Mouse (Mus musculus) regulatory T cell (primary cell): ENCODE results near the gene Hps4.

ENCODE experiments used
- in situ Hi-C: fragments of 300-600 bp; cut with MboI, MseI; formaldehyde crosslinking; loops from one replicate; pipeline ENCODE4 v1.15.1; 2025; ENCODE audit warnings: high pct_unique_total_duplicates

Hps4 gene

DNA sequence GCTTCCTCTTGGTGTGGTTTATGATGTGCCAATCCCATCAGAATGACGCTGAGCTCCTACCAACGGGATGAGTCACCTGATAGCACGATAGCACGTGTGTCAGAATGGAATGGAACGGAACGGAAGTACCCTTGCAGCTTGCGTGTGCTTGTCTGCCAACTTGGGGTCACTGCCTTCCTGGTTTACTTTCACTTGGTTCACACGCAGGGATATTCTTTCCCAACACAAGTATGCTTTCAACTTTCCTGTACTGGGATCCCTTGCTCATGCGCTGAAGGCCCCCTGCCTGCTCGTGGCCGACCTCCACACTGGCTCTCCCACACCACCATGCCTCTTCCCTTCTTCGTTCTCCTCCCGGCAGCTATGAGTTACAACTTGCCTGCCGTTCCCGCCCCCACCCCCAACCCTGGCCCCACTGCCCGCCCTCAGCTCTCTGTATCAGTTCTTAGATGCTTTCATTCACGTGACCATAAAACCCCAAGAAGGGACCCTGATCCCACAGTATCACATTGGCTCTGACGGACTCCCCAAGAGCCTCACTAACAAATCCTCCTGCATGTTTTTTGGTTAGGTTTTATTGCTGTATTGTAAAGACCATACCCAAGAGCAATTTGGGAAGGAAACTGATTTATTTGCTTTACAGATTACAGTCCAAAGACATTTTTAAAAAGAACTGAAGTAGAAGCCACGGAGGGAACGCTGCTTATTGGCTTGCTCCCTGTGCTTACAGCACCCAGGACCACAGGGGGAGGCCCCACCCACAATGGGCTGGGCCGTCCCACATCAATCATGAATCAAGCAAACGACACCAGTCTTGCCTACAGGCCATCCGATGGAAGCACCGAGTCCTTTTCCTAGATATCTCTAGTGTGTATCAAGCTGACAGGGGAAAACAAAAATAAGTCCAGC is 18.0 kb upstream of the Hps4 start:
- in situ Hi-C loops, result no loop called here

DNA sequence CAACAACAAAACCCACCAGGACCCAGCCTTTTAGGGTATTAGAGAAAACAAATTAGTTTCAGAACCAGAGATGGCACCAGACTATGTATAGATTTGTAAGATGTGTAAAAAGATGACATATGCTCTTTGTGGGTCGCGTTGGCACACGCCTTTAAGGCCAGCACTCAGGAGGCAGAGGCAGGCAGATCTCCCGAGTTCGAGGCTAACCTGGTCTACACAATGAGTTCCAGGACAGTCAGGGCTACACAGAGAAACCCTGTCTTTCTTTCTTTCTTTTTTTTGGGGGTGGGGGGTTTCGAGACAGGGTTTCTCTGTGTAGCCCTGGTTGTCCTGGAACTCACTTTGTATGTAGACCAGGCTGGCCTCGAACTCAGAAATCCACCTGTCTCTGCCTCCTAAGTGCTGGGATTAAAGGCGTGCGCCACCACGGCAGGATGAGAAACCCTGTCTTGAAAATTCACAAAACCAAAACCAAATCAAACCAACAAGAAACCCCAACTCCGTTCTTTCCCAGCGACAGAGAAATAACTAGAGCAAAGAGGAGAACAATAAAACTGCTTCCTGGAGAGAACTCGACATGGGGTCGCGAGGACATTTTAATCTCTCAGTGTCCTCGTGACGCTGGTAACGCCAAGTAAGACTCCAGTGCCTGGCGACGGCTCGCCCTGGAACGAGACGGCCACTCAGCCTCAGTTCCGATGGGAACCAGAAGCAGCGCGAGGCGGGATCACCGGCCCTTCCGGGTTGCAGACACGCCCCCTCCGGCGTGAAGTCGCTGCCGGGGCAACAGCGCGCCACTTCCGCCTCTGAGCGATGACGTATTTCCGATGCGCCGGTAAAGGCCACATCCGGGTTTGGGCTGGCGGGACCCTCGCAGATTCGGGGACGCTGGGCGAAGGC is 17.1 kb upstream of the Hps4 start, which contains the start of gene Tfip11:
Gene Tfip11, plus strand, starts transcription at position 813 of the 900 bp plus-strand sequence.
- in situ Hi-C loops, result no loop called here

DNA sequence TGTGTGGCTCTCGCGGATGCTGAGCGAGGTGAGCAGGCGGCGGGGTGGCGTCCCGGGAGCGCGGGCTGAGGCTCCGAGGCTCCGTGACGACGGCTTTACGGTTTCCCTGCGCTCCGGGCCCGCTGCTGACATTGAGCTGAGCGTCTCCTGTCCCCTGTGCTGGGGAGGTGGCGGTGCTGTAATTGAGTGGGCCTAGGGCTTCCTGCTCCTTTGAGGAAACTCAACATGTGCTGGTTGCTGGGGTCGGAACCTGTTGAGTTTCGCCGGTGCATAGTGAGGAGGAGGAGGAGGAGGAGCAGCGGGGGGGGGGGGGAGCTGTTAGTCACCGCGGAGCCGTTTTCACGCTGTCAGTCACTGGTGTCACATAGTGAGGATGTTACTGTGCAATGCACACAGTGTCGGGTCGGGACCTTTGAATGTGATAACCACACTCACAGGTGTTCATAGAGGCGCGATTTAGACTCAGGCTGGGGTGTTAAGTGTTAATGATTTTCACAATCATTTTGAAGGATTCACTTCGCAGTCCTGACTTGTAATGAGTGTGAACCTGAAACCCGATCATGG is 16.4 kb upstream of the Hps4 start:
- in situ Hi-C loops, result no loop called here

DNA sequence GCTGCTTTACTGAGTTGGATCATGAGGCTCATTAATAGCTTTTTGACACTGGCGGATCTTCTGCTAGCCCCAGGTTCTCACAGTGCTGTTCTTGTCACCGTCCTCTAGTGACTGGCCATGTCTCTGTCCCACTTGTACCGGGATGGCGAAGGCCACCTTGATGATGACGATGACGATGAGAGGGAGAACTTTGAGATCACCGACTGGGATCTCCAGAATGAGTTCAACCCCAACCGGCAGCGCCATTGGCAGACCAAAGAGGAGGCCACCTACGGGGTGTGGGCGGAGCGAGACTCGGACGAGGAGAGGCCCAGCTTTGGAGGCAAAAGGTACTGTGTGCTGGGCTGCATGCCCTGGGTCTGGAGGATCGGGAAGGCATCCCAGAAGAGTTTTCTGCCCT is 15.0 kb upstream of the Hps4 start:
- in situ Hi-C loops, result no loop called here

DNA sequence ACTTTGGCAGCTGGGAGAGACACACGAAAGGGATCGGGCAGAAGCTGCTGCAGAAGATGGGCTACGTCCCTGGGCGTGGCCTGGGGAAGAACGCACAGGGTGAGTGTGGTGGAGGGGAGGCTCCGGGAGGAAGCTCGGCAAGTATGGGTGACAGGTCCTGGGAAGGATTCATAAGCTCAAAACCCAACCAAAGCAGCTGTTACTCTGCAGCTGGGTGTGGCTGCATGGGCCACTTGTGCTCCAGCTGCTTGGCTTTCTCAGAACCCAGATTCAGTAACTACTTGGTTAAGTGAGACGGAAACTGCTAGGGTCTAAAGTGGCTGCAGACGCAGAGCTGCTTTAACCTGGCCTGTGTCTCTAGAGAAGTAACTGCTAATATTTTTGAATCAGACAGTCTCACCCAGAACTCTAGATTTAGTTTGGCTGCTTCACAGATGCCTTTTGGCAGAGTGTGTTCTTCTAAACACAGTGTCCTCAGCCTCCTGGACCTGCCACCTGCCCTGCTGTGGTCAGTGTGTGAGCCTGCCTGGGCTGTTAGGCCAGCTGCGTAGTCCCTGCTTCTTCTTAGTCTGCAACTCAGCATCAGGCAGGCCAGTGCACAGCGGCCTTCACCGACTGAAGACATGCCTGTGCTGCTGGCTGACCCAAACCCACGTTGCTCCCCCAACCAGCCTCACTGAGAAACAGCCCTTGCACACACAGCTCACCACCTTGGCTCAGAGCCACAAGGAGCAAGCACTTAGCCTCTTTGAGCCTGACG is 12.9 kb upstream of the Hps4 start:
- in situ Hi-C loops, result loop anchor here (10.0 kb wide), 1 partner anchor 1675 kb away; the partner anchor contains the start of genes Ddx51 and Noc4l

DNA sequence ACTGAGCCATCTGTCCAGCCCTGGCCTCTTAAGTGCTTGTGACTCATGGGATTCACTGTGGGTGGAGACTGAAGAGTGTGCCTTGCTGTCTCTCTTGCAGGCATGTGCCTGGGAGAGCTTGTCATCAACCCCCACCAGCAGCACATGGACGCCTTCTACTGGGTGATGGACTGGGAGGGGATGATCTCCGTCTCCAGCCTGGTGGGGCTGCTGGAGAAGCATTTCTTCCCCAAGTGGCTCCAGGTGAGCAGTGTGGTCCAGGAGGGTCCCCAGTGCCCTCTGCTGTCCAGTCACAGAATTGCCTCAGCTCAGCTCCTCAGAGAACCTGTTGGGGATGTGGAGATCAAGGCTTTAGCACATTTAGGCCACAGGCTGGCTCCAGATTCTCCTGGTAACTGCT is 7.4 kb upstream of the Hps4 start:
- in situ Hi-C loops, result loop anchor here (5.0 to 10.0 kb wide), 2 partner anchors 93 to 1681 kb away; partner anchors contain the start of genes Ddx51 and Noc4l

DNA sequence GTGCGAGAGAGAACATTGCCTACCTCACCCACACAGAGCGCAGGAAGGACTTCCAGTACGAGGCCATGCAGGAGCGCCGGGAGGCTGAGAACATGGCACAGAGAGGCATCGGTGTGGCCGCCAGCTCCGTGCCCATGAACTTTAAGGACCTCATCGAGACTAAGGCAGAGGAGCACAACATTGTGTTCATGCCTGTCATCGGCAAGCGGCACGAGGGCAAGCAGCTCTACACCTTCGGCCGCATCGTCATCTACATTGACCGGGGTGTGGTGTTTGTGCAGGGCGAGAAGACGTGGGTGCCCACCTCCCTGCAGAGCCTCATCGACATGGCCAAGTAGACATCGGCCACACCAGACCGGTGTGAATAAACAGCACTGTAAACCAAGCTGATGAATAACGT is 5.9 kb upstream of the Hps4 start:
- in situ Hi-C loops, result loop anchor here (5.0 to 10.0 kb wide), 2 partner anchors 95 to 1682 kb away; partner anchors contain the start of genes Ddx51 and Noc4l

DNA sequence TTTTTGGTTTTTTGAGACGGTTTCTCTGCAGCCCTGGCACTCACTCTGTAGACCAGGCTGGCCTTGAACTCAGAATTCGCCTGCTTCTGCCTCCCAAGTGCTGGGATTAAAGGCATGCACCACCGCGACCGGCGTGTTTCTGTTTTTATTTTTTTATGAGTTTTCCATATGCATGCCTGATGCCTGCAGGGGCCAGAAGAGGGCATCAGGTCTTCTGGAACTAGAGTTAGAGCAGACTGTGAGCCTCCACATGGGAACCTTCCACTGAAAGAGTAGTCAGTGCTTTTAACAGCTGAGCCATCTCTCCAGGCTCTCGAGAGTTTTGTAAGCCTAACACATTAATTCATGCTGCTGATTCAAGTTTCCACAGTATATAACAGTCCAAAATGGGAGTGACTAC is 3.7 kb upstream of the Hps4 start:
- in situ Hi-C loops, result loop anchor here (5.0 to 10.0 kb wide), 2 partner anchors 97 to 1684 kb away; partner anchors contain the start of genes Ddx51 and Noc4l

DNA sequence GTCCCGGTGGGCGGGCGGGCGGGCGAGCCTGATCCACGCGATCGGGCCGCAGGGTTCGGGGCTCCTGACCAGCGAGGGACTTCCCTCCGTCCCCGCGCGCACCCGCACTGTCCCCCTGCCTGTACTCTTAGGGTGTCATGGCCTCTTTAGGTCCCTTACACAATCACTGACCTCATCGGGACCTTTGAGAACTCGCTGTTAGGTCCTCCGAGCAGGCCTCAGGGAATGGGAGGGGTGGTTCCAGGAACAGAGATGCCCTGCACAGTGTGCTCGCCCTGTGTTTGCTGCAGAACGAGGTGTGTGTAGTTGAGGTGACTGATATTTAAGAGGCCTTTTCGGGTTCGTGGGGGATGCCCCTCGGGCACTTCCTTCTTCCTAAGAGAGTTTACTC is 317 bp downstream of the Hps4 start:
- in situ Hi-C loops, result loop anchor here (10.0 kb wide), 2 partner anchors 792 to 1422 kb away; no protein-coding TSS in a partner anchor

DNA sequence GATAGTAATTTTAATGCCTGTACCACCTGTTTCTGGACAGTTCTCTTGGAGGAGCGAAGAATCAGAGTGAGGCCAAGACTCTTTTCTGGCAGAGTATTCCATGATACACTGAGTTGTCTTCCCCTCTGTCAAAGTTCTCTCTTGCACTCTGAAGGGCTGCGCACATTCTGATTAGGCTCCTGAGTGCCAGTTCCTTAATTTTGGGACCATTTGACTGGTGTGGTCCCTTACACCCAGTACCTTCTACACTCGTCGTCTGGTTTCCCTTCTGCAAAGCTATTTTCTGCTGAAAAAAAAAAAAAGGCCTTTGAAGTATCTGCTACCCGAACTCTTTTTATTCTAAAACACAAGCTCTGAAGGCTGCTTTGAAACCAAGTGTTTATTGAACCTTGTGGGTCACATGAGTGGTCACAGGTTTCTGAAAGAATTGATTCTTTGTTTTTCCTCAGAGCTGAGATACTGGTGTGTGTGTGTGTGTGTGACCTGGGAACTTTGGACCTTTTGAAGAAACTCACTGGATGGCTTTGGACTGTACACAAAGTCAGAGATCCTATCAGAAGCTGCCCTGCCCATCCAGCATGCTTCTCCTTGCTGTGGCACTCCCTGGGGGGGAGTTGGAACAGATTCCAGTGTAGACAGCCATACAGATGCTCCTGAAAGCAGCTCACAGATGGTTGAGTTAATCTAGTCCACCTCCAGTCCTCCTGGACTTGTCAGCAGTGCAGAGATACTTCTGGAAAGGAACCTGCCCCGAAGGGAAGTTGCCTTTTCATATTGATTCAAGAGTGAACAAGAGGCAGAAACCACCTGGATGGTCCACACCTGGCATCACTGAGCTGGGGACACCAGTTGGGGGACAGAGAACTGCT is 1.4 kb downstream of the Hps4 start:
- in situ Hi-C loops, result loop anchor here (10.0 kb wide), 2 partner anchors 790 to 1420 kb away; no protein-coding TSS in a partner anchor

DNA sequence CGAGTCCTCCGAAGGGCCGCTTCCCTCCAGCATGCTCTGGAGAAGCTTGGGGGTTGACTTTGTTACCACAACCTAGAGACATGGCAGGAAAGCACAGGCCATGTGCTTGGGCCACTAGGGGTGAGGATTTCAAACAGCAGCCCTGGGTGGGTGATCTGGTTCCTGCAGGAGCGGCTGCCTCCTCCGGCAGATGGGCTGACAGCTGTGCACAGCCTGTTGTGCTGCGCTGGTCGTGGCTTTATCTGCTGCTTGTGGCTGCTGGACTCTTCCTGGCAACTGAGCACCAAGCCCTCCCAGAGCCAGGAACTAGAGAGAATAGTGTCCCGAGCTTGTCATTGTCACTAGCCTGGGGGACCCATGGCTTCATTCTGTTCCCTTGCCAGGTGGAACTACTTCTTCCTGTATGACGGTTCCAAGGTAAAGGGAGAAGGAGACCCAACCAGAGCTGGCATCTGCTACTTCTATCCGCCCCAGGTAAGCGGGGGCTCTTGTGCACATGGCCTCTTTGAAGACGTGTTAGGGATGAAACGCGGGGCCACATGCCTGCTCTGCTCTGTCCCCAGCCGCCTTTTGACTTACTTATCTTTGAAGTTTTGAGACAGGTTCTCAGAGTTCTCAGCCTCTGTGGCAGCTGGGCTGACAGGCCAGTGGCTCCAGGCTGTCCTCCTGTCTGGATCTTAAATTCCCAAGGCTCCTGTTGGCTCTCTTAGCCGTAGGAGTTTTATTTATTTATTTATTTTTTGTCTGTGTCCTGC is 3.5 kb downstream of the Hps4 start:
- in situ Hi-C loops, result loop anchor here (10.0 kb wide), 2 partner anchors 788 to 1418 kb away; no protein-coding TSS in a partner anchor

DNA sequence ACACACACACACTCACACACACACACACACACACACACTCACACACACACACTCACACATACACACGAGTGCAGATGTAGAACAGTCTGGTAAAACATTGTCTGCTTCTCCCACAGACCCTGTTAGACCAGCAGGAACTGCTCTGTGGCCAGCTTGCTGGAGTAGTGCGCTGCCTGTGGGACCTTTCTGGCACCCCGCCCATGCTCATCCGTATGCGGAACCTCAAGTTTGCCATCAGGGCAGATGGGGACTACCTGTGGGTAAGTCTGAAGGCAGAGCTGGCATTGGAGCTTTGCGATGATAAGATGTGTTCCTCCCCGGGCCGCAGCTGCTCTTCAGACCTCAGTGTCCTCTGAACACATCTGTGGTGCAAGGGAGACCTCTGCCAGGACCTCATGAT is 6.3 kb downstream of the Hps4 start:
- in situ Hi-C loops, result loop anchor here (10.0 kb wide), 2 partner anchors 786 to 1416 kb away; no protein-coding TSS in a partner anchor

DNA sequence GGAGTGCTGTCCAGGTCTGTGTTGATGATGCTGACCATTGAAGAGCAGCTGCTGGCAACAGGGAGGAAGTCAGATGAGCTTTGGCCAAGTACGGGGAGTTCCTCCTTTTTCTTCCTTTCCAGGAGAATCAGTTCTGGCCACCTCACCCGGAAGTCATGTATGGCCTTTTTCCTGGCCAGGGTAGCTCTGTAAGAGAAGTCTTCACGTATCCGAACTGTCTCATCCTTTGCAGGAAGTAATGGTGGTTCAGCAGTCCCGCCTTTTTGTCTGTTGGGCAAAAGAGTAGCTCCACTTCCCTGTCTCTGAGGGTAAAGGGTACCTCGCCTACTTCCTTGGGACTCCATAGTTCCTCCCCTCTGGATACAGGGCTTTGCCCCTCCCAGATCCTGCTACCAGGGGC is 12.6 kb downstream of the Hps4 start:
- in situ Hi-C loops, result no loop called here

DNA sequence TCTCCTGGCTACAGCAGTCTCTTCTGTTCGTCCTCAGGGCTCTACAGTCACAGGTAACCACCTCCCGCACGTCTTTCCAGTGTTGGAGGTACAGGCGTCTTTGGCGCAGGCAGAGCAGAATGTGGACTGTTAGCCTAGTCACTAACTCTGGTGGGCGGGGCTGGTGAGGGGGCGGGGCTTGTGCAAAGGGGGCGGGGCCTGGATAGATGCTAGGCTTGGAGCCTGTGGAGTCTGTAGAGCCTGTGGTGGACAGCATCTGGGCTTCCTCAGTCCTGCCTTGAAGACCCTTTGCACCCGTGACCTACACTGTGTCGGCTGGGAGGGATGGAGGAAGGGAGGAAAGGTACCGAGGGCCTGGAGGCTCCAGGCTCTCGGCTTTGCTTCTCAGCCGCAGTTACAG is 13.0 kb downstream of the Hps4 start, which contains the start of gene Gm6583:
Gene Gm6583, minus strand, starts transcription at position 124 of the 400 bp plus-strand sequence.
- in situ Hi-C loops, result no loop called here

DNA sequence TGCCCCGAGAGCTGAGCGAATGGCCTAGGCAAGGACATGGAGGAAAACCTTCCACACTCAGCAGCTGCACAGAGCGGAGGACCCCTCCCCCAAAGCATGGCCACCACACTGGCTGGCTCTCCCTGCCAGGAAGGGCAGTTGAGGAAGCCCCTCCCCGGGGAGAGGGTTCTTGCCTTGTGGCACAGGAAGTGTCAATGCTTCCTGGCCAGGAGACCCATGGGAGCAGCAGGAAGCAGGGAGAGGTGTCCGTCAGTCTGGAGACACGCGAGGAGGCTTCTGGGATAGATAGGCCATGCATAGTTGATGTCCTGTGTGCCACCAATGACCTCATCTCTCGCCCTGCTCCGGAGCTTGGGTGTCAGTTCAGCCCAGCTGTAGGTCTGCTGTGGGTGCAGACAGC is 13.4 kb downstream of the Hps4 start:
- in situ Hi-C loops, result no loop called here

DNA sequence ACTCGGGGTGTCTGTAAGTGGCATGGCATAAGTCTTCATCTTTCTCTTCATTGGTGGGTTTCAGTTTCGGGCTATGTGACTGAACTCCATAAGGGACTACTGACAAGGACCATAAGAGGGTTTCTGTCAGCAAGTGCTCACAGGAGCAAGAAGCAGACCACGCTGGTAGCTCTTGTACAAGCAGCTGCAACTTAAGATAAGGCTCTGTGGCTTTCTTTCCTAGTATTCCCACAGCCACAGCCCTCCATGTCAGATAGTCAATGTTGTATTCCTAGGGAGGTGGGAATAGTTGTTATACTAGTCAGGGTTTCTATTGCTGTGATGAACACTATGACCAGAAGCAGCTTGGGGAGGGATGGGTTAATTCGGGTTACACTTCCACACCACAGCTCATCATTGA is 16.6 kb downstream of the Hps4 start:
- in situ Hi-C loops, result no loop called here

DNA sequence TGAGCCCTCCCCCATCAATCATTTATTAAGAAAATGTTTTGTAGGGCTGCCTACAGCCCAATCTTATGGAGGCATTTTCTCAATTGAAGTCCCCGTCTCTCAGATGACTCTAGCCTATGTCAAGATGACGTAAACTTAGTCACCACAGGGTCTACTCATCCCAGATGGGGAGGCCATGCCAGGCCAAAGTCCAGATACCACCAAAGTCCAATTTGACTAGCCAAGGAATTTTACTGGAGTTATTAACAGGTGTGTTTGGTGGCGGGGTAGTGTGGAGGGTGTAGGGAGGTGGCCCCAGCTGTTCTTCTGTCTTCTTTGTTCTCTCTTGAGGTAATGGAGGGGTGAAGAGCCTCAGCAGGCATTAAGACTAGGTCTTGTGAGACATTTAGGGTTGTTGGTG is 17.2 kb downstream of the Hps4 start:
- in situ Hi-C loops, result no loop called here

DNA sequence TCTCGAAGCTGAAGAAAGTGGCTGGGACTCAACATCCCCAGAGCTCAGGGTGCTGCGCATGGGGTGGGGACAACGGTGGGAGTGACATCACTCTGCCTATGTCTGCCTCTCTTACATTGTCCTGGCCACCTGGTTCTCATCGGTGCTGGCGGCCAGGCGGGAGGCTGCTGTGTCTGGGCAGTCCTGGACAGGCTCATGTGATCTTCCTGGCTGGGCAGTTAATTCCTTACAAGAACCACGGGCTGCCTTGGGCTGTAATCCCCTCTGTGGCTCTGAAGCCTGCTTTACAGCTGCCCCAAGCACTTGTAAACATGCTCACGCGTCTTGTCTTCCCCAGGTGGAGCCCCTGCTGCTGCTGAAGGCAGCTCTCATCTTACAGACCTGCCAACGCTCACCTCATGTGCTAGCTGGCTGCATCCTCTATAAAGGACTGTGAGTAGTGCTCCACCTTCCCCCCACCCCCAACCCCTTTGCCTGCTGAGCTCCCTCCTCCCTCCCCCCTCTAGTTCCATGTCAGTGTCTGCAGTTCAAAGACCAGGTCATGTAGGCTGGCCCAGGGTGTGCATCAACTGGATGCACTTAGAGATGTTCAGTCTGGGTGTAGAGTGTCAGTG is 21.4 kb downstream of the Hps4 start:
- in situ Hi-C loops, result no loop called here
